Mouse (Mus musculus) stomach, embryonic 14.5 days (tissue): Measurements from ENCODE around the gene Rlf. TPM values are rescaled to one million over a fixed set of nuclear protein-coding genes. Genes with fewer than 3 reads are reported as not detected.

Experiments used
- ATAC-seq: fragments of 200-750 bp; cut with Nextera tagmentation; 2 replicates; pipeline ENCODE4 v1.8.0; 2017; ENCODE audit warnings: low read depth, moderate TSS enrichment; ENCODE audit not compliant: insufficient number of reproducible peaks, insufficient read depth, low FRiP score
- H3K27ac ChIP-seq: fragments of 300-500 bp; sonication (generic); 2 replicates; pipeline ENCODE4 v1.5.1; 2014; ENCODE audit warnings: mild to moderate bottlenecking, low read length, moderate library complexity, mixed read lengths
- H3K27me3 ChIP-seq: fragments of 300-500 bp; sonication (generic); 2 replicates; pipeline ENCODE4 v1.6.1; 2014; ENCODE audit warnings: low read length, control low read depth, mixed read lengths; ENCODE audit not compliant: control insufficient read depth, insufficient read depth
- H3K36me3 ChIP-seq: fragments of 300-500 bp; sonication (generic); 2 replicates; pipeline ENCODE4 v1.6.1; 2014; ENCODE audit warnings: mild to moderate bottlenecking, control low read depth, low read length, moderate library complexity, mixed read lengths; ENCODE audit not compliant: control insufficient read depth, insufficient read depth
- H3K4me1 ChIP-seq: fragments of 300-500 bp; sonication (generic); 2 replicates; pipeline ENCODE4 v1.6.1; 2014; ENCODE audit warnings: low read length, control low read depth, mixed read lengths; ENCODE audit not compliant: control insufficient read depth, insufficient read depth
- H3K4me2 ChIP-seq: fragments of 300-500 bp; sonication (generic); replicated peaks from 2 replicates; pipeline ENCODE4 v1.6.1; 2014; ENCODE audit warnings: low read depth, low read length, control low read depth
- H3K4me3 ChIP-seq: fragments of 300-500 bp; sonication (generic); 2 replicates; pipeline ENCODE4 v1.5.1; 2014; ENCODE audit warnings: low read depth, low read length, control low read depth
- H3K9ac ChIP-seq: fragments of 300-500 bp; sonication (generic); replicated peaks from 2 replicates; pipeline ENCODE4 v1.6.1; 2014; ENCODE audit warnings: low read depth, mild to moderate bottlenecking, control low read depth, low read length, moderate library complexity, mixed read lengths
- H3K9me3 ChIP-seq: fragments of 300-500 bp; sonication (generic); 2 replicates; pipeline ENCODE4 v1.6.1; 2016; ENCODE audit warnings: low read depth, low read length, control low read depth; ENCODE audit not compliant: control insufficient read depth
- WGBS: fragments of 180-500 bp; shearing (Covaris S2); extraction: QIAGEN DNeasy Blood & Tissue Kit; methylation state at CpG from one replicate; pipeline ENCODE4 v1.1.7; 2014; 5-methylcytosine and 5-hydroxymethylcytosine counted together
- polyA plus RNA-seq: library from polyadenylated mRNA; unstranded; fragments of >200 nt; fragmentation: Nextera tagmentation; extraction: Ambion mirVana; gene quantifications from 2 replicates; pipeline ENCODE4 v1.2.1, GENCODE M21; 2014

Gene Rlf
- polyA plus RNA-seq, 1 experiment from 2014 or later, result 27.3 TPM

- Histone ChIP-seq H3K36me3 (peaks cover 13% of the 10 kb centered on the region; the same call in 1 of the 2 replicates), H3K9me3 (no peaks in the 10 kb centered on the region), H3K4me3 (peak within 1 kb of the TSS; percentile 77), H3K9ac (peak within 1 kb of the TSS; percentile 60), H3K4me2 (peak within 1 kb of the TSS; percentile 70), H3K4me1 (0 out of 2 replicates have a peak, but pooled peaks cover 2% of the 10 kb centered on the region), H3K27me3 (no peaks in the 10 kb centered on the region), H3K27ac (0 out of 2 replicates have a peak within 1 kb of the TSS, but pooled peaks have one; percentile 29)
- ATAC-seq, result peak; percentile 85
- under 1% methylated on average over 39 of the region's 39 CpGs for WGBS
These were observed 117.1 kb downstream of the Rlf start, which contains the start of gene Zmpste24 for GRCm38 (mm10) chr4:121097650-121098378. Zmpste24 (minus strand) TSS chr4:121098241.

Other genes with a start within 250 kb of the Rlf start
- gene Smap2, start 197.8 kb downstream of the Rlf start, polyA plus RNA-seq, result 15.2 and 16.8 TPM in 2 replicates
- gene Col9a2, start 175.7 kb downstream of the Rlf start, polyA plus RNA-seq, result 8.1 and 9.9 TPM in 2 replicates
- 25.2 and 26.2 TPM in 2 replicates for gene Zmpste24, start 116.8 kb downstream of the Rlf start, polyA plus RNA-seq
- not detected in 2 replicates for gene Tmco2, start 105.9 kb downstream of the Rlf start, polyA plus RNA-seq
- gene Gm12888, start 109.8 kb upstream of the Rlf start, polyA plus RNA-seq, result not detected in 2 replicates
- gene Gm12886, start 208.0 kb upstream of the Rlf start, polyA plus RNA-seq, result not detected in 2 replicates